Mouse (Mus musculus) embryonic fibroblast, embryonic 13.5 days (primary cell): ENCODE measurements around the gene Gtdc1.

Source experiments
- CTCF ChIP-seq: IDR thresholded peaks from 2 replicates; pipeline ENCODE4 v1.5.1; 2011; ENCODE audit warnings: mild to moderate bottlenecking, control low read depth, low read length, moderate library complexity, borderline replicate concordance; ENCODE audit not compliant: insufficient read depth
- POLR2A ChIP-seq: IDR thresholded peaks from 2 replicates; pipeline ENCODE4 v1.6.1; 2011; ENCODE audit warnings: low read depth, mild to moderate bottlenecking, control low read depth, low read length, moderate library complexity

DNA sequence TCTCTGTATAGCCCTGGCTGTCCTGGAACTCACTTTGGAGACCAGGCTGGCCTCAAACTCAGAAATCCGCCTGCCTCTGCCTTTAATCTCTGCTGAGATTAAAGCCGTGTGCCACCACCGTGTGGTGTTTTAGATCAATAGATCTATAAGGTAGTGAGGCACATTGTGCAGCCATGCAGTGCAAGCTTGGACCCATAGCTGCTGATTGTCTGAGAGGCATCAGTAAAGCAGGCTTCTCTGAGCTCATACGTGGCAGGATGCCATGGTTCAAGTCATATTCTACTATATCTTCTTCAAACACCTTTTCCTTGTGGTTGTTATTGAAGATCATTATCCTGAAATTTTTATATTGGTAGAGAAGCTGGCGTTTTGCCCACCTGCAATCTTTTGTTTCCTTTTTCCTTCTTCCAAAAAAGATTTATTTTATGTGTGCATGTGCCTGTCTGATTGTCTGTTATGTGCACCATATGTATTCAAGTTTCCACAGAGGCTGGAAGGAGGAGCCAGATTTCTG lies 388.3 kb downstream of the Gtdc1 start:
- no peak for TF ChIP-seq POLR2A
- TF ChIP-seq CTCF = no peak
